Mouse (Mus musculus) adrenal gland, postnatal 4 days (tissue): ENCODE measurements around the gene S100a3. TPM values are rescaled to one million over a fixed set of nuclear protein-coding genes. Genes with fewer than 3 reads are reported as not detected.

ENCODE experiments used
- DNase-seq, 2 experiments: peaks; one replicate each; pipeline ENCODE4 v3.0.0; 2021 to 2022; ENCODE audit warnings: low spot score in 2 of 2, mixed read lengths in 2 of 2
- long read RNA-seq, 2 experiments: library from polyadenylated mRNA; stranded (forward); transcript quantifications; one replicate each; pipeline ENCODE4 v2.0.0; 2021
- total RNA-seq, 2 experiments: library from RNA; stranded (reverse); gene quantifications; 2 replicates each; pipeline ENCODE4 v1.2.3; 2021

S100a3 gene
- total RNA-seq: not detected
- long read RNA-seq, experiment 1: 0 reads
- long read RNA-seq, experiment 2: 0 reads

DNA sequence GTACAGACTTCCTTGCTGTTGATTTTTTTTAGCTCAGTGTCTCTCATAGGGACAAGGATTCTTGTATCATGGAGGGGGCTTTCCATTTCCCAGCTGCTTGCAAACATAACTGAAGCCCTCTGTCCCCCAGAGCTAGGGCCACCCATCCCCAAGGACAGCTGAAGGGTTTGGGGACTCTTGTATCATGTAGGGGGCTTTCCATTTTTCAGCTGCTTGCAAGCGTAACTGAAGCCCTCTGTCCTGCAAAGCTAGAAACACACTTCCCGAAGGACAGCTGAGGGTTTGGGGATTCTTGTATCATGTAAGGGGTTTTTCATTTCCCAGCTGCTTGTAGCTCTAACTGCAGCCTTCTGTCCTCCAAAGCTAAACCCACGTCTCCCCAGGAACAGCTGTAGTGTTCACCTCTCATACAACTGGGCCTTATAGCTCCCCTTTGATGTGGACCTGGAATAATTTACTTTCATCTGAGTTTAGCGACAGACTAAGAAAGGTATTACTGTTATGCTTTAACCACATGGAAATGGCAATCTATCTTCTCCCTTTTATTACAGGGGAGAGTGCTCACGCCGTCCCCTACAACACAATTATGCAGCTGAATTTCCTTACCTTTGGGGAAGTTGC lies at the start of gene S100a3:
Gene S100a3, plus strand, starts transcription at position 571 of the 621 bp plus-strand sequence.
- DNase-seq: no peak

DNA sequence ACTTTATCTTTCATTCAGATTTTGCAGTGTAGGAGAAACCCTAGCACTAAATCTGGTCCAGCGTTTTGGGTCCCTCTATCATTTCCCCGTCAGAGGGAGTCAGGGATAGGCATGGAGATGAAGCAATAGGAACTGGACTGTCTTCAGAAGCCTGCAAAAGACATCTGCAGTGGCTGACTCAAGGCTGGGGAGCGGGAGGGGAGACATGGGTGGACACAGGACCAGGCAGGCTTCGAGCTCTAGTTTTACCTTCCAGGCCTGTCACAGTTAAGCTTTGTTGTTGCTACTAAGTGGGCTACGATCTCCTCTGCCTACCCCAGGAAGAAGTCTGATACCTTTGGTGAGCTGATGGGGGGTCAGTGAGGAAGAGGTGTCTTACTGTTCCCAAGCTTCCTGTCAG lies 48.1 kb upstream of the S100a3 start:
- DNase-seq: no peak

DNA sequence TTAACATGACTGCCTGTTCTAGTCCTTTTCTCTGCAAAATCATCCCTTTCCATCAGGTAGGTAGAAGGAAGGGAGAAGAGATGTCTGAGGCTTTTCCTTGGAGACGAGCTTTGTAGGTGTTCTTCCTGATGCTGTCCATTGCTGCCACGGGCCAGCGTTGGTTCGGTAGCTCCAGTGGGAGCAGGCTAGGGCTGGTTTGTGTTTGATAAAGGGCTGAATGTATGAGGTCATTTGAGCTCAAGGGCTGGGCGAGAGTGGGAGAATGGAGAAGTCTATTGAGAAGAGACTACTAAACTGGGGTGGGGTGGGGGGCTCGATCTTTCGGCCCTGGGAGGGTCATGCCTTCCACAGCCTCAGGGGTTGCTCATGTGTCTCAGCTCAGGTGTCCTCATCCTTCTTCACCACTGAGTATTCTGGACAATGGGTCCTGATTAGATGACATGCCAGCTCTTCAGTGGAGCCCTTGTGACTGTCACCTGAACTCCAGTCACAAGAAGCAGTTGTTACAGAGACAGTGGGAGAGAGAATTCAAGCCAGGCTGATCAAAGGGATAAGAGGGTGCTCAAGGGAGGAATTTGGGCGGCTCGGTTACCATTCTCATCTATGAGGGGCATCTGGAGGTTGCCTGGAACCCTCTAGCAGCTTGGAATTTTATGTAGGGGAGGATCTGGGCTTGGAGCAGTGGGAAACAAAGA lies 47.3 kb upstream of the S100a3 start:
- DNase-seq: no peak

DNA sequence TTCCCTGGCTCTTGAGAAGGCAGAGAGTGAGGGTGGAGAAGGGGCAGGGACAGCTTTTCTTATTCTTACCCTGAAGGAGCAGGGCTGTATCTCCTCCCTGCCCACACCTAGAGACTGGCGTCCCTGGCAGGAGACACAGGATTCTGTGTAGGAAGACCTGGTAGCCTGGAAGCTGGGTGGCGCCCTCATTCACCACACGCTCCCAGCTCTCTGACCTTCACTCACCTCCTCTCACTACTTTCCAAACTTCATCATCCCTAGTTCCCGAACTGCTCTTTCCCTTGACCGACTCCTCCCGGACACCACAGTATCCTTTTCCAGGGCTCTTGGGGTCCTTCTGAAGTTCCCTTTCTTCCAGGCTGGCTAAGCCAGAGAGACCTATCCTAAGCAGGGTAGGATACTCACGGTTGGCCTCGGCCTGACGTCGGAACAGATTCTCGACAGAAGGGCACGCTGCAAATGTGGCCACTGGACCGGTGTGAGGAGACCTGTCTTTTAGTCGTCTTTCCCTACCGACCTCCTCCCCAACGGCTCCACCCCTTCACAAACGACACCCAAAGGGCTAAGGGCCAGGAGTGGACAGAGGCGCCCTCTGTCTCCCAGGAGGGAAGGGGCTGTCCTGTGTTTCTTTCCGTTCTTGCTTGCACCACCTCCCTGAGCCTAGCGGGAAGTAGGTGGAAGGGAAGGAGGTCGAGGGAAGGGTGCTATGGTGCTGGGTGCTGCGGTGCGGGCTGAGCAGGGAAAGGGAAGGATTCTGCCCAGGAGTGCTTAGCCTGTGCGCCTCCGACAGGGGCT lies 46.4 kb upstream of the S100a3 start, which contains the start of the genes S100a1 and S100a13:
Gene S100a1, minus strand, starts transcription at position 597 of the 795 bp plus-strand sequence.
Gene S100a13, plus strand, starts transcription at position 640 of the 795 bp plus-strand sequence.
- DNase-seq: peak in 1 of 2 experiments; percentile 46

DNA sequence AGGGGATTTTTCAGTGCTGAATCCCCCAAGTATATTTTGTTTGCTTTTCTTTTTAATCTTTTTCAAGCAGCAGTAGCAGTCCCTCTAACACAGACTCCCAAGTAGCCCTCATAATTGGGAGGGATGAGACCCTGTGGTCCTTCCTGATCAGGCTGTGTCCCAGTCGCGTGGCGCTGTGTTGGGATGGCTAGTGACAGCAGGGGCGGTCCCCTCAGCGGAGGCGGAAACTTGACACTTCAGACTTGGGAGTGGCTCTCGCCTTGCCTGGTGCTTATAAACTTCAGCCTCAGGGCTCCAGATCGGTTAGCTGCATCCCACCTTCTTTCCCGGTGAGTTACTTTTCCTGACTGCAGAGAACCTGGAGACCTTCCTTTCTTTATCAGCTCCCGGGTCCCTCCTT lies 45.7 kb upstream of the S100a3 start:
- DNase-seq: peak in 1 of 2 experiments; percentile 44

DNA sequence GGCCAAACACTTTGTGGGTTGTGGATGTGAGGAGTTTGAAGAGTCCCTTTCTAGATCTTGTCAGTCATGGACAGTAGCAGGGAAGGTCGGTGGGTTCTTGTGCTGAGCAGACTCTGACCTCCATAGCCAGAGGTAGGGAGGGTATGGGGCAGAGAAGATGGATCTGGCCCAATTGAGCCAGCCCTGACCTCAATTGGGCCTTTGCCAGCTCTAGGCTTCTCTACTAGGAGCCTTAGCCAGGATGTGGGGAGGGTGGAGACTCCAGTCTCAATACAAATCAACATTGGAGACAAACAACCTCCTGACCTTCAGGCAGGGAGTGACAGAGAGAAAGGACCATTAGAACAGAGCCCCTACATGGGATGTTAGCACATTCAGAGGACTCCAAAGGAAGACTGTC lies 45.1 kb upstream of the S100a3 start:
- DNase-seq: no peak

DNA sequence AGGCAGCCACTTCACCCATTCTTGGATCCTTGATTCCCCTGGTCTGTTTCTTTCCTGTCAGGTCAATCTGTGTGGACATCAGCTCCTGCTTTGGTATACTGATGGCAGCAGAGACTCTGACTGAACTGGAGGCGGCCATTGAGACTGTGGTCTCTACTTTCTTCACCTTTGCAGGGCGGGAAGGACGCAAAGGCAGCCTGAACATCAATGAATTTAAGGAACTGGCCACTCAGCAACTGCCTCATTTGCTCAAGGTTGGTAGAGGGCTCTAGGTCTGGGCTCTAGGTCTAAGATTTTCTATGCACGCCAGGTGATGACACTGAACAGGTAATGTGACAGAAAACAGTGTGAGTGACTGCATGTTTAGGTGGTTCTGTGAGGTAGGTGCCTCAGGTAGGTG lies 44.6 kb upstream of the S100a3 start:
- DNase-seq: no peak

DNA sequence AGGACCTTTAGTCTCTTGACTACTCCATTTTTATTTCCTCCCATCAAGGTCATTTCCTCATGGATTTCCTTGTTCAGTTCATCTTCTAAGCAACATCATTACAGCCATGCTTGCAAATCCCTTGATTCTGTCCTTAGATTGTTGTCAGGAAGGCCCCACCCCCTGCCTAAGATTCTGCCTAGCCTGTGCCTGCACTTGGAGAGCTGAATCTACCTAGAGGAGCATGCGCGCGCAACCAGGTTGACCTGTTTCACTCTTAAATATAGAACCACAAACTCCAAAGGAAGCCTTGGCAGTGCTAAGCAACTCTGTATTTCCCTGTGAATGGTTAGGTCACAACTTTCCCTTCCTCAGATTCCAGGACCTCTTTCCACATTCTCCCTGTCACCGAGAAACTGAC lies 42.7 kb upstream of the S100a3 start:
- DNase-seq: no peak

DNA sequence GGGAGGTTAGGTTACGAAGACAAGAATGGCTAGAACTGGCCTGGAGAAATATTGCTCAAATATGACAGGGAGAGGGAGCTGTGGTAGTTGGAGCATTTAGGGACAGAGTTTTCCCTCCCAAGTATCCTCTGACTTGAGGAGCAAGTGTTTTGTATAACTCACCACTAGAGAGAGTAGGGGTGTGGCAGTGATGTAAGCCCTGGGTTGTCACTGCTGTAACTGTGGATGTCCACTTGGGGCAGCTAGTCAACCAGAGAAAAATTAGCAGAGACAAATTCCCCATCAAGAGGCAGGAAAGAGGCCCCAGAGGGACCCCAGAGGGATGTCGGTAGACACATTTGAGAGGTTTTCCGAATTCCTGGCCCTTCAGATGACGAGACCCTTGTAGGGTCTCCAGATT lies 35.0 kb upstream of the S100a3 start:
- no peak for DNase-seq

DNA sequence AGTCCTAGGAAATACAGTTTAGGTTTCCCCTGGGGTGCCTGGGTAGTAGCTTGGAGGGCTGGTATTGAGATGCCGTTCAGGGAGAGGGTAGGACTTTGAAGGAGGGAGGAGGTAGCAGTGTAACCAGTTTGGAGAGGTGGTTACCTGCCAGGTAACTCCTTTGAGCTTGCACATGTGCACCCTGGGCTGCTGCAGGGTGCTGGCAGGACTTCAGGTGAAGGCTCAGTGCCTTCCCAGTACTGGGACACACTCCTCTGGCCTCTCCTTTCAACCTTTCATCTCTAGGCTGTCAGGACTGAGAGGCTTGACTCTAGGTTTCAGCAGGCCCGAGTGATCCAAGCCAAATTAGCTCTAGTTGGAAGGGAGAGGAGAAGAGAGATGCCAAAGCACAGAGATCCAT lies 34.3 kb upstream of the S100a3 start:
- no peak for DNase-seq

DNA sequence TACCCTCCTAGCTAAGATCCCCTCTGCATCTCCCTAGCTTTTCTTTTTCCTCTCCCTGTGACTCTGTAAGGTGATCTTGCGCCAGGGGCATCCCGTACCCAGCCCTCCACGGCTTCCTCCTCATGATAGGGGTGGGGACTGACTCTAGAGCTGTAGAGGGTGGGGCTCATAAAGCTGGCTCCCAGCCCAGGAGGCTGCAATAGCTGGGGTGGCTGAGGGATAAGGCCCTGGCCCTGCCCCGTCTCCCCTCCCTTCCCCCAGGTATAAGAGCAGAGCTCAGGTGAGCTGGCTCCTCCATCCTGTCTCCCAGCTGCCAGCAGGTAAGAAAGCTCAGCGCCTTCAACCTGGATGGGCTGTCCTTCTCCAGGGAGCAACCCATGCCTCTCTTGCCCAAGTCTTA lies 33.8 kb upstream of the S100a3 start, which contains the start of gene S100a14:
Gene S100a14, plus strand, starts transcription at position 277 of the 400 bp plus-strand sequence.
- DNase-seq: no peak

DNA sequence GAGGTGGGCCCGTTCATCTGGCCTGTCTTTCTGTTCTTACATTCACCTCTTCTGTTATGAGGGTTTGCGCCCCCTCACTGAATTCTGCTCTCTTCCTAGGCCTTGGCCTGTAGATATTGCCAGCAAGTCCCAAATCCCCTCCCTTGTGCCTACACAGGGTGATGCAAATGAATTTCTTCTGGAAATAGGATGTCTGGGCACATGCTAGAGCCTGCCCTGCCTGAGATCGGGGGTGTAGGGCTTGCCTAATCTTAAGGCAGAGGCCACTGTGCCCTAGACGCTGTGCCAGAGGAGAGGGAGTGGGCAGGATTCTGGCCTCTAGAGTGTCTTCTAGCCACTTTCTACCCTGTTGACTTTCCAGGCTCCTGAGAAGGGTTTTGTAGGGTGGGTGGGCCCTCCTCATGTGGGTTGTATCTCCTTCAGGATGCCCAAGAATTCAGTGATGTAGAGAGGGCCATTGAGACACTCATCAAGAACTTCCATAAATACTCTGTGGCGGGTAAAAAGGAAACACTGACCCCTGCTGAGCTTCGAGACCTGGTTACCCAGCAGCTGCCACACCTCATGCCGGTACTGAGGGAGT lies 33.0 kb upstream of the S100a3 start:
- no peak for DNase-seq

DNA sequence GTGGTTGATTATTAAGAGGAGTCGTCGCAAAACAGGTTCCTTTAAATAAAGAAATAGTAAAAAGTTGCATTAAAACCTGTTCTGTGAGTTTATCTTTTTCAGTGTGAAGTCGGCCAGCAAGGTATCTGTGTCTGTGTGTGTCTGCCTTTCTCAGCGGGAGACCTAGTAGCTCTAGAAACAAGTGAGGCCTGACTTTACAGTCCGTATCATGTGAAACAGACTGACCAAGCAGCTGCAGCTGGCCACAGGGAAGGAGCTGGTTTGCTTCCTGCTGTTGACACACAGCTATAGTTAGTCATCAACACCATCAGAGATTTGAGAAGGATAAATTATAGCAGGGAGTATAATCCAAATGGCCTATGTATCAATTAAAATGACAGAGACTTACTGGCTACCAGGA lies 28.7 kb upstream of the S100a3 start:
- no peak for DNase-seq

DNA sequence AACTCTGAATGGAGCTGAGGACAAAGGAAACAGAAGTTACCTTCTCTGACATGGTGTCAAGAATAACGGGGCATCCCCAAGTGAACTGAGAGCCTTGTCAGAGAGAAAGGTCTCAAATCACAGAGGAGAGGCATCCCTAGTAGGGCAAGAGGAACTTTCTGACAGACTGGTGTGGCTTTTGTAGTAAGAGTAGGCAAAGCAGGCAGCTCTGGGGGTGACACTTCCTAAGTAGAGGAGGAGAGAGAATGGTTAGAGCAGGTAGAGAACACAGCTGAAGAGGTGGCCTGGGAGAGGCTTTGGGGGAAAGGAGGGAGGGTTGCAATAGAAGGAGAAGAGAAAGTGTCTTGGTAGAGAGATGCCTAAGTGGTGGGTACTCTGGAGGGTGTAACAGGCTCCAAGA lies 24.9 kb upstream of the S100a3 start:
- no peak for DNase-seq

DNA sequence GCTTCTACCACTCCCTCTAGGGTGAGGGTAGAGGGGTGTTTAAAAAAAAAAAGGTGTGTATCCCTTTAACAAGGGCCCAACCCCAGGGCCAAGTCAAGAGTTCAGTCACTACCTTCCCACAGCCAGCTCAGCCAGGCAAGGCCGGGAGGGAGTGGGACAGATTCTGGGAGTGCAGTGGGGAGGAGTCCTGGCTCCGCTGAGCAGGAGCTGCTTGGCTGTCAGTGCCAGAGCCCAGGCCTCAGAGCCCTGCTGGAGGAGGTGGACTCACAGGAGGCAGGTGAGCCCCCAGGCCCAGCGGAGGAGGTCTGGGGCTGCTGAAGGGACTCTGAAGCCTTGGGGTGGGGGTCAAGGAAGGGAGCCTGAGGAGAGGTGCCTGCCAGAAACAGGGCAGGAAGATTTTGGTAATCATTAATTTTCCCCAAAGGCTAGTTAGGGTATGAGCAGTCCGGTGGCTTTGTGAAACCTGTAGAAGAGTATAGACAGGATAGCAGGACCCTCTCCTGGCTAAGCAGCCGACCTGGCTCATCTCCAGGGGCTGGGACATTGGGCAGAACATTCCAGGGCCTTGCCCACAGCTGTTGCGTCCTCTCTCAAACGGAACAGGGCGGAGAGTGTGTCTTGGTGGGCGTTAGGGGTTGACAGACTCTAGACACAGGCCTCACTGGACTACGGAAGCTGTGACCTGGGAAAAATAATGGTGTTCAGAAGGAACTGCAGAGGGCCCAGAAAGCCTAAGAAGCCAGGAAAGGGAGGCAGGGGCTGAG lies 23.1 kb upstream of the S100a3 start, which contains the start of gene S100a16:
Gene S100a16, plus strand, starts transcription at position 114 of the 764 bp plus-strand sequence.
- DNase-seq: peak; percentile 37 to 40

DNA sequence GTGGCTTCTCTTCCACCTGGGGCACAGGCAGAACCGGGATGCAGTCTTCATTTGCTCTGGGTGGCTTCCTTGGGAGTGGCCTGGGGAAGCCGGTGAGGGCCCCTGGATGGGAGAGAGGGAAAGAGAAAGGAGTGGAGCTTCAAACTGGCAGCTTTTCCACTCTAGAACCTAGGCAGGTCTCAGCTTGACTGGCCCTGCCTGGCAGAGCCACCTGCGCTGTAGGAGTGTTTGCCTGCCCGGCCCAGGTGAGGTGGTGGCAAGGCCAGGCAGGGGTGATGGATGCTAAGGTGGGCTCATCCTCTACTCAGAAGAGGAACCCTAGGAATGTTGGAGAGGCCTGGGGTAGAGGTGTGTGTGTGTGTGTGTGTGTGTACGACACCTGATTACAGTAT lies 22.5 kb upstream of the S100a3 start:
- DNase-seq: no peak

DNA sequence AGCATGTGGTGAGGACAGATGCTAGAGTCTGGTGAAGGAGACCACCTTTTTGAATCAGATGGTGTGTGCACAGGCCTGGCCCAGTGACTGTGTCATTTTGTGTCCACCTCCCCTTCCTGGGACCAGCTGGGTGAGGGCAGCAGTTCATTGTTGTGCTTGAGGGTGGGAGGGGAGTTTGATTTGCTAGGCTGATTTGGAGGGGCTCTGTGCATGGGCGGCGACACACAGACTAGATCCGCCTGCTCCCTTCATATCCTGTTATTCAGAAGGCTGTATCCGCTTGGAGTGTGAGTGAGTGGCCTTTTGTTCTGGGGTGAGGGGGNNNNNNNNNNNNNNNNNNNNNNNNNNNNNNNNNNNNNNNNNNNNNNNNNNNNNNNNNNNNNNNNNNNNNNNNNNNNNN lies 19.5 kb upstream of the S100a3 start:
- no peak for DNase-seq

DNA sequence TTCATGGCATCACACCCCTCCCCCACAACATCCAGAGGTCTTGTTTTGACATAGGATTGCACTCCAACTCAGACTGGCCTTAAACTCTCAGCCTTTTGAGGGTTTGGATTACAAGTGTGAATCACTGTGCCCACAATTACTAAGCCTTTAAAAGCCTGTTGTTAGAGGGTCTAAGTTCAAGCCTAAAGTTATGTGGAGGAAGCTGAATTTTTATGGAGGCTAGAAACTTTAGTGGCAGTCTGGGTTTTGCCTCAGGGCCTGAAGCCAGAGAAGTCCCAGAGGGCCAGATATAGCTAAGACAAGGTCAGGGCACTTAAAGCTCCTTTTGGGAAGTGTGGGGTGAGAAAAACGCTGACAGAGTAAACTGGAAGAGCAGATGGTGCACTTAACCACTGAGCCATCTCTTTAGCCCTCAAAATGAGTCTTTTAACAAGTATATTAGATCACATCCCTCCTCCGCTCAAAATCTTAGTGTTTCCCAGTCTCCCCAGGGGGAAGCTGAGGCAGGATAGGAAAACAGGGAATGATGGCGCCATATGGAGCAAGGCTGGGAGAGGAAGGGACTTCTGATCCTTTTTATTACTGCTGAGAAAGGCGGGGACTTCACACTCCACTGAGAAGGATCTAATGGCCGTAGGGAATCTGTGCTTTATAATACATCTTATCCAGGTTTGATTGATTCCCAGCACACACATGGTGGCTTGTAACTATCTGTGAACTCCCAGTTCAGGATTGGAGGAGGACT lies 10.5 kb upstream of the S100a3 start:
- DNase-seq: no peak

DNA sequence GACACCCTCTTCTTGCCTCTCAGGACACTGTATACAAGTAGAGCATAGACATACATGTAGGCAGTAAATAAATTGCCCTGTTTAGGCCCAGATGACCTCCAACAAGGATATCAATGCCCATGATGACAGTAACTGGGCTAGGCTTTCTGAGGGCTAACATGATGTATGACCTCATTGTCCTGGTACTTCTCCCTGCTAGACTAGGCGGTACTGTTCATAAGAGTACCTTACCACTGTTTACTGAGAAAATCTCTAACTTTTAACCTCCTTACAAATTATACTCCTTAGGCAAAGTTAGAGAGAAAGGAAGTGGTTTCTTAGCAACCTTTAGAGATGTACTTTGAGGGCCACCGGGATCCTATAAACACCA lies 10.0 kb upstream of the S100a3 start:
- no peak for DNase-seq

DNA sequence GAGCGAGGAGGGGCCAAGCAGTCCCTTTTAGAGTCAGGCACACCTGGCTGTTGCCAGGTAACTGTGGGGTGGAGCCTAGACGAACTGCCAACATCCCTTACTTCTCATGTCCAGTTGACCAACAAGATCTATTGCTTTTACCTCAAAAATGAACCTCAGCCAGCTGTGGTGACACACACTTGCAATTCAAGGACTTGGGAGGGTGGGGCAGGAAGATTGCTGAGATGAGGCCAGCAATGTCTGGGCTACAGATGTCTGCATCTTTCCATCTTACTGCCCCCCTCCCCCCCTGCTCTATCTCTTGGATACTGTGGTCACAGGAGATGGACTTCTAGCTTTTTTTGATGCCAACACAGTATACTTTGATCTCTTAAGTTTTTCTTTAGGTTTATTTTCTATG lies 8.1 kb upstream of the S100a3 start:
- DNase-seq: no peak
